Mouse (Mus musculus): ENCODE measurements around the gene Polg. TPM values are rescaled to one million over a fixed set of nuclear protein-coding genes. Genes with fewer than 3 reads are reported as not detected.

Polg gene
- total and polyA plus RNA-seq, 3 experiments, result 53.1 to 116 (median 62.1) TPM

GRCm38 (mm10) chr7:79498965-79499595, 32.9 kb upstream of the Polg start:
- no peak overlapping the region for H3K9ac ChIP-seq (ENCODE audit: insufficient read depth, low read depth)
- no peak overlapping the region for H3K4me2 ChIP-seq (ENCODE audit: insufficient read depth, low read depth, poor library complexity, severe bottlenecking)
- no peak overlapping the region for H3K4me3 ChIP-seq (replicated peaks in 1 of 3; ENCODE audit: low read depth in 2 of 3, low read length in 2 of 3, poor library complexity in 1 of 3)
- H3K27ac ChIP-seq (ENCODE audit: insufficient read depth, low read depth), result no peak overlapping the region
- H3K36me3 ChIP-seq (replicated peaks in 1 of 2; ENCODE audit: control insufficient read depth in 1 of 2, insufficient read depth in 1 of 2, low read length in 1 of 2), result no peaks in the 10 kb centered on the region
- DNase-seq (ENCODE audit: extremely low read depth), result no peak
- H3K4me1 ChIP-seq (ENCODE audit: control insufficient read depth in 1 of 2, insufficient read depth in 2 of 2), result peaks cover 0 to 3% of the 10 kb centered on the region in 2 experiments; a peak in 1 of 4 replicates
- in situ Hi-C loops (cut with MboI; ENCODE audit: low pct_ligation_motif_present, low pct_unique_long_range_greater_than_20kb, low sequenced_read_pairs) (loop anchor here (5.0 to 10.0 kb wide), 3 partner anchors 48 to 226 kb away; no protein-coding TSS in a partner anchor), dilution Hi-C loops (cut with MboI; ENCODE audit: extremely low pct_ligation_motif_present, extremely low pct_unique_long_range_greater_than_20kb, low sequenced_read_pairs) (no loop called here)
- peaks cover 82% of the 10 kb centered on the region for H3K27me3 ChIP-seq (replicated peaks)
- H3K9me3 ChIP-seq (replicated peaks; ENCODE audit: low read length), result peaks cover 7% of the 10 kb centered on the region
- no peak for TF ChIP-seq ZMIZ1 (IDR thresholded peaks at IDR 0.05; ENCODE audit: low read depth, low read length)
- no peak for TF ChIP-seq UBTF (IDR thresholded peaks at IDR 0.05; ENCODE audit: low read depth, low read length)
- no peak for TF ChIP-seq PAX5 (IDR thresholded peaks at IDR 0.05; ENCODE audit: low read length)
- no peak for TF ChIP-seq TBP (conservative IDR thresholded peaks at IDR 0.05; ENCODE audit: low read depth, low read length)
- TF ChIP-seq ELF1 (IDR thresholded peaks at IDR 0.05; ENCODE audit: low read depth, low read length), result no peak
- TF ChIP-seq POLR2AphosphoS2 (IDR thresholded peaks at IDR 0.05; ENCODE audit: low read depth, low read length), result no peak
- TF ChIP-seq TCF12 (IDR thresholded peaks at IDR 0.05; ENCODE audit: low read depth, low read length), result no peak
- no peak for TF ChIP-seq RAD21 (IDR thresholded peaks at IDR 0.05; ENCODE audit: low read depth, low read length)
- TF ChIP-seq MAZ (IDR thresholded peaks at IDR 0.05; ENCODE audit: low read depth, low read length), result no peak
- no peak for TF ChIP-seq EP300 (IDR thresholded peaks at IDR 0.05; ENCODE audit: low read length)
- TF ChIP-seq POLR2A (IDR thresholded peaks at IDR 0.05; ENCODE audit: low read depth, low read length), result no peak
- no peak for TF ChIP-seq USF2 (conservative IDR thresholded peaks at IDR 0.05; ENCODE audit: low read depth, low read length)
- no peak for TF ChIP-seq JUN (IDR thresholded peaks at IDR 0.05; ENCODE audit: insufficient read depth, low read depth, low read length)
- TF ChIP-seq MAX (IDR thresholded peaks at IDR 0.05; ENCODE audit: low read length), result no peak
- no peak for TF ChIP-seq SMC3 (IDR thresholded peaks at IDR 0.05; ENCODE audit: low read depth, low read length)
- TF ChIP-seq CHD2 (IDR thresholded peaks at IDR 0.05; ENCODE audit: low read length), result no peak
- no peak for TF ChIP-seq NRF1 (IDR thresholded peaks at IDR 0.05; ENCODE audit: low read depth, low read length)
- TF ChIP-seq KAT2A (IDR thresholded peaks at IDR 0.05; ENCODE audit: insufficient replicate concordance, low read length), result no peak
- no peak for TF ChIP-seq CTCF (conservative IDR thresholded peaks at IDR 0.05 in 1 of 2, IDR thresholded peaks at IDR 0.05 in 1 of 2; ENCODE audit: low read depth in 2 of 2, low read length in 2 of 2)
- no peaks in the 10 kb centered on the region for H3K79me2 ChIP-seq (replicated peaks; ENCODE audit: control insufficient read depth, extremely low read depth, insufficient read depth, poor library complexity, severe bottlenecking)

GRCm38 (mm10) chr7:79498356-79498755, 32.2 kb upstream of the Polg start:
- no peak for DNase-seq (ENCODE audit: extremely low read depth)

More at GRCm38 (mm10) chr7:79498356-79498755, 32.2 kb upstream of the Polg start:
- Histone ChIP-seq H3K4me1 (ENCODE audit: control insufficient read depth in 1 of 2, insufficient read depth in 2 of 2) (peaks cover 0 to 3% of the 10 kb centered on the region in 2 experiments; a peak in 1 of 4 replicates), H3K36me3 (replicated peaks in 1 of 2; ENCODE audit: control insufficient read depth in 1 of 2, insufficient read depth in 1 of 2, low read length in 1 of 2) (no peaks in the 10 kb centered on the region), H3K79me2 (replicated peaks; ENCODE audit: control insufficient read depth, extremely low read depth, insufficient read depth, poor library complexity, severe bottlenecking) (no peaks in the 10 kb centered on the region), H3K9ac (ENCODE audit: insufficient read depth, low read depth) (no peak overlapping the region), H3K27me3 (replicated peaks) (peaks cover 85% of the 10 kb centered on the region), H3K4me2 (ENCODE audit: insufficient read depth, low read depth, poor library complexity, severe bottlenecking) (no peak overlapping the region), H3K4me3 (replicated peaks in 1 of 3; ENCODE audit: low read depth in 2 of 3, low read length in 2 of 3, poor library complexity in 1 of 3) (no peak overlapping the region), H3K27ac (ENCODE audit: insufficient read depth, low read depth) (no peak overlapping the region), H3K9me3 (replicated peaks; ENCODE audit: low read length) (peaks cover 7% of the 10 kb centered on the region)
- in situ Hi-C loops (cut with MboI; ENCODE audit: low pct_ligation_motif_present, low pct_unique_long_range_greater_than_20kb, low sequenced_read_pairs) (loop anchor here (5.0 to 10.0 kb wide), 3 partner anchors 49 to 226 kb away; no protein-coding TSS in a partner anchor), dilution Hi-C loops (cut with MboI; ENCODE audit: extremely low pct_ligation_motif_present, extremely low pct_unique_long_range_greater_than_20kb, low sequenced_read_pairs) (no loop called here)
- peak; percentile 24; the same call in 1 of the 2 replicates for TF ChIP-seq MAFK (IDR thresholded peaks at IDR 0.05; ENCODE audit: insufficient replicate concordance, low read length)
- no peak for TF ChIP-seq CHD1 (IDR thresholded peaks at IDR 0.05; ENCODE audit: low read depth, low read length)

Measured in CH12.LX (cell line).